Mouse (Mus musculus) small intestine, adult 2 months (tissue): ENCODE results near the gene Mrpl39. TPM values are rescaled to one million over a fixed set of nuclear protein-coding genes. Genes with fewer than 3 reads are reported as not detected.

Experiments used
- H3K27ac ChIP-seq: fragments of 200-500 bp; 2 replicates; pipeline ENCODE4 v1.5.1; 2012; ENCODE audit warnings: low read depth, low read length, control low read depth, inconsistent platforms; ENCODE audit not compliant: insufficient read depth
- H3K27me3 ChIP-seq: fragments of 200-500 bp; 2 replicates; pipeline ENCODE4 v1.6.1; 2012; ENCODE audit warnings: mild to moderate bottlenecking, moderate library complexity, low read length, inconsistent platforms; ENCODE audit not compliant: control insufficient read depth, insufficient read depth
- H3K36me3 ChIP-seq: fragments of 200-500 bp; 2 replicates; pipeline ENCODE4 v1.6.1; 2012; ENCODE audit warnings: mild to moderate bottlenecking, low read length, control low read depth, inconsistent platforms; ENCODE audit not compliant: control insufficient read depth, insufficient read depth
- H3K4me1 ChIP-seq: fragments of 200-500 bp; 2 replicates; pipeline ENCODE4 v1.6.1; 2012; ENCODE audit warnings: low read length, inconsistent platforms, mixed read lengths; ENCODE audit not compliant: control insufficient read depth, insufficient read depth, insufficient read length
- H3K4me3 ChIP-seq: fragments of 200-500 bp; 2 replicates; pipeline ENCODE4 v1.5.1; 2012; ENCODE audit warnings: low read depth, mild to moderate bottlenecking, control low read depth, inconsistent platforms, low read length, moderate library complexity
- CTCF ChIP-seq: fragments of 200-500 bp; IDR thresholded peaks from 2 replicates; pipeline ENCODE4 v1.5.1; 2012; ENCODE audit warnings: low read depth, mild to moderate bottlenecking, control low read depth, inconsistent platforms, low read length, moderate library complexity, mixed read lengths; ENCODE audit not compliant: insufficient replicate concordance, insufficient read length; ENCODE audit errors: extremely low read depth
- POLR2A ChIP-seq: fragments of 200-500 bp; IDR thresholded peaks from 2 replicates; pipeline ENCODE4 v1.6.1; 2012; ENCODE audit warnings: low read depth, mild to moderate bottlenecking, control low read depth, inconsistent platforms, low read length, moderate library complexity
- WGBS: fragments of 180-500 bp; shearing (Covaris S2); methylation state at CpG from one replicate; pipeline ENCODE4 v1.1.7; 2018; 5-methylcytosine and 5-hydroxymethylcytosine counted together
- polyA plus RNA-seq: library from polyadenylated mRNA; depleted of rRNA; stranded (reverse); fragments of >200 nt; gene quantifications from 2 replicates; pipeline ENCODE4 v1.2.3, GENCODE M21; 2012; rRNA removed

Gene Mrpl39
- polyA plus RNA-seq, 1 experiment, result 3.4 TPM

- Histone ChIP-seq H3K4me3 (no peak overlapping the region), H3K27me3 (no peaks in the 10 kb centered on the region), H3K4me1 (no peaks in the 10 kb centered on the region), H3K27ac (no peak overlapping the region), H3K36me3 (no peaks in the 10 kb centered on the region)
- WGBS, result 64% methylated on average over 4 of the region's 4 CpGs
- TF ChIP-seq POLR2A, result no peak
- no peak for TF ChIP-seq CTCF
Measured at GRCm38 (mm10) chr16:84681991-84682390, 53.6 kb downstream of the Mrpl39 start.

GRCm38 (mm10) chr16:84680760-84681159, 54.8 kb downstream of the Mrpl39 start:
- Histone ChIP-seq H3K36me3 (no peaks in the 10 kb centered on the region), H3K4me1 (no peaks in the 10 kb centered on the region), H3K27ac (no peak overlapping the region), H3K27me3 (no peaks in the 10 kb centered on the region), H3K4me3 (no peak overlapping the region)
- 68% methylated on average over 5 of the region's 5 CpGs for WGBS
- TF ChIP-seq POLR2A, result no peak
- TF ChIP-seq CTCF, result no peak

- WGBS, result 77% methylated on average over 3 of the region's 3 CpGs
- Histone ChIP-seq H3K36me3 (no peaks in the 10 kb centered on the region), H3K27me3 (no peaks in the 10 kb centered on the region), H3K4me3 (no peak overlapping the region), H3K27ac (no peak overlapping the region), H3K4me1 (no peaks in the 10 kb centered on the region)
- TF ChIP-seq POLR2A, result no peak
- no peak for TF ChIP-seq CTCF
Measured at GRCm38 (mm10) chr16:84677292-84677691, 58.2 kb downstream of the Mrpl39 start.

Other genes with a start within 250 kb of the Mrpl39 start
- not detected in 2 replicates for gene A730009L09Rik, start 220.6 kb downstream of the Mrpl39 start, polyA plus RNA-seq
- 1.7 and 2.8 TPM in 2 replicates for gene Jam2, start 38.4 kb upstream of the Mrpl39 start, polyA plus RNA-seq
- gene Gabpa, start 99.2 kb upstream of the Mrpl39 start, polyA plus RNA-seq, result 1.9 and 4.9 TPM in 2 replicates
- 90.0 and 123 TPM in 2 replicates for gene Atp5j, start 99.9 kb upstream of the Mrpl39 start, polyA plus RNA-seq